Mouse (Mus musculus) MEL (cell line): ENCODE measurements around the gene Enpp4. TPM values are rescaled to one million over a fixed set of nuclear protein-coding genes. Genes with fewer than 3 reads are reported as not detected.
A peak's percentile ranks its signal among the peaks of the same experiment; 100 is the strongest.

Experiments used
- DNase-seq: peaks from one replicate; pipeline ENCODE4 v3.0.0; 2011; ENCODE audit warnings: low read depth, low spot score
- H3K27ac ChIP-seq: 2 replicates; pipeline ENCODE4 v1.5.1; 2012; ENCODE audit warnings: low read depth, mild to moderate bottlenecking, control low read depth, low read length, moderate library complexity; ENCODE audit not compliant: control insufficient read depth
- H3K27me3 ChIP-seq, 2 experiments: fragments of 150-350 bp in 1 of 2; sonication (generic) in 1 of 2; 2 replicates each; pipeline ENCODE4 v1.6.1; 2012; ENCODE audit warnings: low read length in 2 of 2, mild to moderate bottlenecking in 2 of 2, improper control_type of control experiment in 1 of 2, moderate library complexity in 1 of 2; ENCODE audit not compliant: insufficient read depth in 2 of 2, control insufficient read depth in 1 of 2
- H3K36me3 ChIP-seq, 2 experiments: 2 replicates each; pipeline ENCODE4 v1.6.1; 2012 to 2014; ENCODE audit warnings: low read length in 2 of 2, improper control_type of control experiment in 1 of 2, inconsistent platforms in 1 of 2, mild to moderate bottlenecking in 1 of 2; ENCODE audit not compliant: insufficient read depth in 2 of 2, control insufficient read depth in 1 of 2
- H3K4me1 ChIP-seq, 2 experiments: fragments of 150-350 bp in 1 of 2; sonication (generic) in 1 of 2; 2 replicates each; pipeline ENCODE4 v1.6.1; 2012; ENCODE audit warnings: low read length in 2 of 2, improper control_type of control experiment in 1 of 2, mild to moderate bottlenecking in 1 of 2; ENCODE audit not compliant: insufficient read depth in 2 of 2, control insufficient read depth in 1 of 2
- H3K4me3 ChIP-seq, 2 experiments: fragments of 150-350 bp in 1 of 2; sonication (generic) in 1 of 2; 2 replicates each; pipeline ENCODE4 v1.5.1; 2012; ENCODE audit warnings: low read depth in 2 of 2, low read length in 2 of 2, mild to moderate bottlenecking in 2 of 2, moderate library complexity in 2 of 2, control low read depth in 1 of 2, improper control_type of control experiment in 1 of 2; ENCODE audit not compliant: control insufficient read depth in 1 of 2, insufficient read depth in 1 of 2
- H3K79me2 ChIP-seq: 2 replicates; pipeline ENCODE4 v1.6.1; 2012; ENCODE audit warnings: mild to moderate bottlenecking, low read length, moderate library complexity; ENCODE audit not compliant: control insufficient read depth, poor library complexity, insufficient read depth
- H3K9ac ChIP-seq: 2 replicates; pipeline ENCODE4 v1.6.1; 2012; ENCODE audit warnings: low read depth, mild to moderate bottlenecking, control low read depth, low read length, moderate library complexity; ENCODE audit not compliant: control insufficient read depth, poor library complexity, severe bottlenecking
- H3K9me3 ChIP-seq: fragments of 150-350 bp; sonication (generic); replicated peaks from 2 replicates; pipeline ENCODE4 v1.6.1; 2012; ENCODE audit warnings: mild to moderate bottlenecking, low read length, improper control_type of control experiment, moderate library complexity; ENCODE audit not compliant: insufficient read depth
- BHLHE40 ChIP-seq: IDR thresholded peaks from 2 replicates; pipeline ENCODE4 v1.6.1; 2012; ENCODE audit warnings: low read depth, mild to moderate bottlenecking, inconsistent platforms, low read length, improper control_type of control experiment, borderline replicate concordance
- CHD2 ChIP-seq: IDR thresholded peaks from 2 replicates; pipeline ENCODE4 v1.6.1; 2011; ENCODE audit warnings: low read length, improper control_type of control experiment
- CTCF ChIP-seq, 3 experiments: IDR thresholded peaks in 2 of 3; conservative IDR thresholded peaks in 1 of 3; 2 replicates each; pipeline ENCODE4 v1.5.1; 2011 to 2012; ENCODE audit warnings: low read length in 3 of 3, low read depth in 2 of 3, mild to moderate bottlenecking in 2 of 3, improper control_type of control experiment in 1 of 3, inconsistent platforms in 1 of 3, mixed read lengths in 1 of 3, moderate library complexity in 1 of 3; ENCODE audit not compliant: control insufficient read depth in 1 of 3, insufficient read depth in 1 of 3, poor library complexity in 1 of 3, severe bottlenecking in 1 of 3
- EP300 ChIP-seq, 2 experiments: IDR thresholded peaks; 2 replicates each; pipeline ENCODE4 v1.6.1; 2011; ENCODE audit warnings: improper control_type of control experiment in 2 of 2, low read length in 2 of 2, low read depth in 1 of 2, mild to moderate bottlenecking in 1 of 2
- HCFC1 ChIP-seq: IDR thresholded peaks from 2 replicates; pipeline ENCODE4 v1.6.1; 2012; ENCODE audit warnings: low read depth, mild to moderate bottlenecking, inconsistent platforms, low read length, improper control_type of control experiment, moderate library complexity
- MAX ChIP-seq: IDR thresholded peaks from 2 replicates; pipeline ENCODE4 v1.6.1; 2011; ENCODE audit warnings: low read length, improper control_type of control experiment
- MAZ ChIP-seq: IDR thresholded peaks from 2 replicates; pipeline ENCODE4 v1.6.1; 2012; ENCODE audit warnings: low read depth, mild to moderate bottlenecking, inconsistent platforms, low read length, improper control_type of control experiment
- MXI1 ChIP-seq: IDR thresholded peaks from 2 replicates; pipeline ENCODE4 v1.6.1; 2011; ENCODE audit warnings: mild to moderate bottlenecking, low read depth, low read length, improper control_type of control experiment
- MYC ChIP-seq: IDR thresholded peaks from 2 replicates; pipeline ENCODE4 v1.6.1; 2011; ENCODE audit warnings: low read depth, mild to moderate bottlenecking, low read length, improper control_type of control experiment, moderate library complexity
- POLR2A ChIP-seq, 2 experiments: IDR thresholded peaks; 2 replicates each; pipeline ENCODE4 v1.6.1; 2011 to 2012; ENCODE audit warnings: low read length in 2 of 2, mild to moderate bottlenecking in 2 of 2, control low read depth in 1 of 2, improper control_type of control experiment in 1 of 2, low read depth in 1 of 2, moderate library complexity in 1 of 2; ENCODE audit not compliant: control insufficient read depth in 1 of 2, insufficient read depth in 1 of 2, poor library complexity in 1 of 2
- POLR2AphosphoS2 ChIP-seq: IDR thresholded peaks from 2 replicates; pipeline ENCODE4 v1.6.1; 2011; ENCODE audit warnings: low read length, improper control_type of control experiment
- POLR2AphosphoS5 ChIP-seq: IDR thresholded peaks from 2 replicates; pipeline ENCODE4 v1.6.1; 2012; ENCODE audit warnings: low read depth, borderline replicate concordance, mild to moderate bottlenecking, inconsistent platforms, low read length, moderate library complexity, mixed read lengths
- RCOR1 ChIP-seq: IDR thresholded peaks from 2 replicates; pipeline ENCODE4 v1.6.1; 2012; ENCODE audit warnings: low read depth, mild to moderate bottlenecking, inconsistent platforms, low read length, improper control_type of control experiment
- SIN3A ChIP-seq: IDR thresholded peaks from 2 replicates; pipeline ENCODE4 v1.6.1; 2012; ENCODE audit warnings: low read length, improper control_type of control experiment, inconsistent platforms
- SMC3 ChIP-seq: IDR thresholded peaks from 2 replicates; pipeline ENCODE4 v1.6.1; 2011; ENCODE audit warnings: low read depth, low read length, improper control_type of control experiment
- TBP ChIP-seq: IDR thresholded peaks from 2 replicates; pipeline ENCODE4 v1.8.0; 2011; ENCODE audit warnings: low read depth, low read length, improper control_type of control experiment
- USF1 ChIP-seq: IDR thresholded peaks from 2 replicates; pipeline ENCODE4 v1.6.1; 2014; ENCODE audit warnings: low read depth, mild to moderate bottlenecking, inconsistent platforms, low read length, improper control_type of control experiment, moderate library complexity
- USF2 ChIP-seq, 2 experiments: IDR thresholded peaks; 2 replicates each; pipeline ENCODE4 v1.6.1; 2011 to 2012; ENCODE audit warnings: improper control_type of control experiment in 2 of 2, low read length in 2 of 2, borderline replicate concordance in 1 of 2, inconsistent platforms in 1 of 2, low read depth in 1 of 2, mild to moderate bottlenecking in 1 of 2; ENCODE audit not compliant: insufficient read depth in 1 of 2
- ZKSCAN1 ChIP-seq: IDR thresholded peaks from 2 replicates; pipeline ENCODE4 v1.6.1; 2012; ENCODE audit warnings: low read depth, mild to moderate bottlenecking, inconsistent platforms, low read length, improper control_type of control experiment, moderate library complexity
- ZNF384 ChIP-seq: IDR thresholded peaks from 2 replicates; pipeline ENCODE4 v1.6.1; 2012; ENCODE audit warnings: low read depth, mild to moderate bottlenecking, inconsistent platforms, low read length, improper control_type of control experiment
- polyA plus RNA-seq, 2 experiments: library from polyadenylated mRNA; stranded (reverse) in 1 of 2; unstranded in 1 of 2; fragments of >175 nt in 1 of 2; fragments of >200 nt in 1 of 2; gene quantifications; 2 replicates each; pipeline versions ENCODE4 v1.2.1 to v1.2.4; 2012; ENCODE audit warnings: low replicate concordance in 2 of 2, low read depth in 1 of 2; ENCODE audit not compliant: insufficient read length in 2 of 2, insufficient read depth in 1 of 2, missing spikeins in 1 of 2
- total RNA-seq: library from RNA; depleted of rRNA; stranded (reverse); fragments of 300-350 nt; gene quantifications from 2 replicates; pipeline ENCODE4 v1.2.3, GENCODE M21; 2012

Gene Enpp4
- total and polyA plus RNA-seq, 3 experiments = 13.9 to 21.7 TPM; not detected in 1

DNA sequence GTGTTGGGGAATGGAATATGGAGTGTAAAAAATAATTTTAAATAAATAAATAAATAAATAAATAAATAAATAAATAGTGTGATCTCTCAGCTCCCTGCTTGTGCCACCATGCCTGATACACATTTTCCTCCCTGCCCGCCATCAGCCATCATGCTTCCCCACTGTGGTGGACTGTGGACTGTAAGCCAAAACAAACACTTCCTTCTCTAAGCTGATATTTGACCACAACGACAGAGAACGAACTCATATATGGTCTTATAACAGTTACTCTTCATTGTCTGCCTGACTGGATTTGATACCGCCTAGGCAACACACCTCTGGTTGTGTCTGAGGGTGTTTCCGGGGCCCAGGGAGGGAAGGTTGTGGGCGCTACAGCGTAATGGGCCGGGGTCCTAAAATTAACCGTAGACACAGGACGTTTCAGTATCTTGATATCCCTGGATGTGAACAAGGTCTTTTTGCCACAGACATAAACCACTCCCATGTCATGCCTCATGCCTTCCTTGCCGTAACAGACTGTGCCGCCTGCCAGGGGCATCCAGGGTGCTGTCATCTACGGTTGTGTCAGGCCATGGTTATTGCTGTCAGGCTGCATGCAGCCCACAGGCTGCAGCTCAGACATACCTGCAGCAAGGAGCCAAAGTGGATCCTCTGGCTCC is 23.6 kb upstream of the Enpp4 start:
- TF ChIP-seq POLR2AphosphoS2 (no peak), TBP (no peak), ZNF384 (no peak), EP300 (IDR thresholded peaks at IDR 0.05; ENCODE audit: low read depth in 1 of 2, low read length in 2 of 2) (0 out of 4 replicates have a peak, but pooled peaks of 1 of the 2 experiments have one; percentile 9), CHD2 (no peak), MYC (no peak), USF1 (no peak), RCOR1 (no peak), USF2 (IDR thresholded peaks at IDR 0.05; ENCODE audit: borderline replicate concordance in 1 of 2, insufficient read depth in 1 of 2, low read depth in 1 of 2, low read length in 2 of 2) (no peak)
- TF ChIP-seq, all 39 proteins: peak for 1
- peak overlapping the region; percentile 35 for H3K9ac ChIP-seq
- no peaks in the 10 kb centered on the region for H3K79me2 ChIP-seq
- peak overlapping the region in 1 of 2 experiments; percentile 19; a peak in 1 of 4 replicates for H3K4me3 ChIP-seq
- no peaks in the 10 kb centered on the region for H3K9me3 ChIP-seq
- DNase-seq = no peak
- H3K36me3 ChIP-seq = peaks cover 0 to 3% of the 10 kb centered on the region in 2 experiments; a peak in 2 of 4 replicates
- peaks cover 0 to 13% of the 10 kb centered on the region in 2 experiments; a peak in 2 of 4 replicates for H3K4me1 ChIP-seq
- no peaks in the 10 kb centered on the region; a peak in 1 of 4 replicates for H3K27me3 ChIP-seq
- peak overlapping the region; percentile 15; the same call in 1 of the 2 replicates for H3K27ac ChIP-seq

DNA sequence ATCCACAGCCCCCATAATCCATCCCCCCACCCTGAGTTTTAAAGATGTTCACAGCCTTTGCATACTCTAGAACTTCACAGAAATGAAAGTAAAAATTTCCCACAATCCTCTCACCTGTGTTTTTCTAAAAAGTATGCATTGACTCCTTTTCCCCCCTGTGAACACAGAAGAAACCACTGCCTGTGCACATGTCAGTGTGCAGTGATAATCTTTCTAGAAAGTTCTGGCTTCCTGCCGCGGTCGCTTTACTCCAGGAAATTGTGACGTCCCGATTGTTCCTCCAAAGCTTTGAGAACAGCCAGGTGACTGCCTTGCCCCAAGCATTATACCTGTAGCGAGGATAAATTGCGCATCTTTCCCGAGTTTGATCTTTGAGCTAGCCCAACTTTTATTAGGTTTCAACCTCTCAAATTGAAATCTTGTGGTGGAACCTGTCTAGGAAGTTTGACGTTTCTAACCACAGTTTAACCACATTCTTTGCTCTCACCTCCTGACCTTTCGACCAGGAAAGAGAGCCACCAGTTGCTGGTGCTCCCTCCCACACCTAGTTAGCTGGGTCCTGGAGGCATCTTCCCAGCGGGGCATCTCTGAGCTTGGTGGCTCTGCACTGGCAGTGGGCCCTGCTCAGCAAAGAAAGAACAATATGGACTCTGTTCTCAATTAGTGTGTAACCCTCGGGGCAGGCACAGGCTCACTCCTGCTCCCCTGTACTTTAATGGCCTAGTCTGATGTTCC is 15.9 kb upstream of the Enpp4 start:
- Histone ChIP-seq H3K9me3 (no peaks in the 10 kb centered on the region), H3K27me3 (no peaks in the 10 kb centered on the region), H3K79me2 (no peaks in the 10 kb centered on the region), H3K36me3 (peaks cover 0 to 34% of the 10 kb centered on the region in 2 experiments; a peak in 2 of 4 replicates), H3K9ac (no peak overlapping the region), H3K4me1 (peaks cover 18 to 27% of the 10 kb centered on the region in 2 experiments), H3K4me3 (no peak overlapping the region), H3K27ac (no peak overlapping the region)
- no peak for TF ChIP-seq MXI1
- no peak for TF ChIP-seq MAZ
- no peak for TF ChIP-seq USF1
- no peak for DNase-seq

DNA sequence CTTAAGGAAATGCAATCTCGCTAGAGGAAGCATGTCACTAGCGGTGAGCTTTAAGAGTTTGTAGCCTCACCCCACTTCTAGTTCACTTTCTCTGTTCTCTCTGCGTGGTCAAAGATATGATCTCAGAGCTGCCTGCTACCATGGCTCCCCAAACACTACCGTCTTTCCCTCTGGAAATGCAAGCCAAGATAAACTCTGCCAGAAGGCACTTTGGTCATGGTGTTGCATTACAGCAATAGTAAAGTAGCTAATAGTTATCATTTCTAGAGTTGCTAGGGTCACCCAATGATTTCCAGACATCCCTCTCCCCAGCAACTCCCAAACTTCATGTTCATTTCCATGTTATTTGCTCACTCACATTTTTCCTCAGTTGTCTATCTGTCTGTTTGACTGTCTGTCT is 12.6 kb upstream of the Enpp4 start:
- no peaks in the 10 kb centered on the region for H3K79me2 ChIP-seq
- peaks cover 22 to 37% of the 10 kb centered on the region in 2 experiments for H3K4me1 ChIP-seq
- no peaks in the 10 kb centered on the region for H3K9me3 ChIP-seq
- no peak overlapping the region for H3K4me3 ChIP-seq
- H3K9ac ChIP-seq = no peak overlapping the region
- H3K36me3 ChIP-seq = peaks cover 0 to 41% of the 10 kb centered on the region in 2 experiments; a peak in 2 of 4 replicates
- peak overlapping the region; percentile 23 for H3K27ac ChIP-seq
- DNase-seq = peak; percentile 53
- TF ChIP-seq ZKSCAN1 (no peak), SMC3 (no peak), MAZ (no peak), RCOR1 (no peak), POLR2AphosphoS5 (no peak), MAX (no peak), HCFC1 (no peak), POLR2A (IDR thresholded peaks at IDR 0.05; ENCODE audit: control insufficient read depth in 1 of 2, insufficient read depth in 1 of 2, low read depth in 1 of 2, low read length in 2 of 2, poor library complexity in 1 of 2) (no peak), SIN3A (no peak), USF1 (no peak), CTCF (IDR thresholded peaks at IDR 0.05 in 2 of 3, conservative IDR thresholded peaks at IDR 0.05 in 1 of 3; ENCODE audit: control insufficient read depth in 1 of 3, insufficient read depth in 1 of 3, low read depth in 2 of 3, low read length in 3 of 3, poor library complexity in 1 of 3, severe bottlenecking in 1 of 3) (no peak), BHLHE40 (no peak)
- no peaks in the 10 kb centered on the region for H3K27me3 ChIP-seq
